Mouse (Mus musculus): ENCODE measurements around the gene Olfr157.

DNA sequence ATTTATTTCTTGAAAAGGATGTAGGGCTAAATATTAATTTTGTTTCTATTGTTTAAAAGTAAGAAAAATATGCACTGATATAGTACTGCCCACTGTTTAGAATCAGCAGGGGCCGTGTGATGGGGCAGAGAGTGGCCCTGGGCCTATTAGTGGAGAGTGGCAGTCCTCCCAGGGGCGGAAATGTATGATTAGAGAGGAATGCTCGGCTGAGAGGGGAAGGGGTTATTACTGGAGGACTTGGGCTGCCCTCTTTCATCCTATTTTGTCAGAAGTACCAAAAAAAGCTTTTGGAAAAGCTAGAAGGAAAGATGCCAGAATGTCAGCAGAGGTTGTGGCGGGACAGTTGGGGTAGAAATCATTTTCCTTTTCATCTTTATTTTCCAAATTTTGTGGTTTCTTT lies 44.2 kb upstream of the Olfr157 start:
- TF ChIP-seq POLR2A (IDR thresholded peaks at IDR 0.05; ENCODE audit: insufficient read length, low read depth) (no peak), E2F4 (IDR thresholded peaks at IDR 0.05; ENCODE audit: insufficient read depth) (no peak)
